Mouse (Mus musculus): ENCODE measurements around the gene Gm17555. TPM values are rescaled to one million over a fixed set of nuclear protein-coding genes. Genes with fewer than 3 reads are reported as not detected.

The Gm17555 gene
- total and polyA plus RNA-seq, 3 experiments, result not detected

DNA sequence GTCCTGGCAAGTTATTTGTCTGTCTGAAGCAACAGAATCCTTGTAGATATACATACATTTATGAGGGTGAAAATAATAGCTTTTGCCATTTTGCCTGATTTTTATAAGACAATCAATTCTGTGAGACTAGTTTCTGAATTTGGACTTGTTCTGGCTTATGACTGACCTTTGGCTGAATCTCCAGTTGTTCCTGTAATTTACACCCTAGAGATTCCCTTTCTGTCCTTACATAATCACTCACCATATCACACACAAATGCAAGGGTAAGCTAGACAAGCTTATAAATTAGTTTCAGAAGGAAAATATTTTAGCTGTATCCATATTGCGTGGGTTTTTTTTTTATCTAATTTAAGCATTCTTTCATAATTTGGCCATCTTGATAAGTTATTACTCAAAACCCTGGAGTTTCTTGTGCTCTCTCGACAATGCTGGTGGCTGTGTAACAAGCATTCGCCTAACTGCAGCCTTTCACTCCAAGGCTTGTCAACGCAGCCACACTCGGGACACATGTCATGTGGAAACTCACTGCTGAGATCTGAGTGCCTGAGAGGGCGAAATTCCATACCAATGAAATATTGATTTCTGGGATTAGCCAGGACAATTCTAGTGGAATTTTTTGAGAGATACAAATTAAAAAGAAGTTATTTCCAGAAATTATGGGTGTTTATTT lies 3.8 kb upstream of the Gm17555 start (continued):
- TF ChIP-seq USF2 (conservative IDR thresholded peaks at IDR 0.05; ENCODE audit: low read depth, low read length), result no peak
- no peak for TF ChIP-seq SMC3 (IDR thresholded peaks at IDR 0.05; ENCODE audit: low read depth, low read length)
- no peak for TF ChIP-seq IRF4 (IDR thresholded peaks at IDR 0.05; ENCODE audit: low read depth, low read length)

DNA sequence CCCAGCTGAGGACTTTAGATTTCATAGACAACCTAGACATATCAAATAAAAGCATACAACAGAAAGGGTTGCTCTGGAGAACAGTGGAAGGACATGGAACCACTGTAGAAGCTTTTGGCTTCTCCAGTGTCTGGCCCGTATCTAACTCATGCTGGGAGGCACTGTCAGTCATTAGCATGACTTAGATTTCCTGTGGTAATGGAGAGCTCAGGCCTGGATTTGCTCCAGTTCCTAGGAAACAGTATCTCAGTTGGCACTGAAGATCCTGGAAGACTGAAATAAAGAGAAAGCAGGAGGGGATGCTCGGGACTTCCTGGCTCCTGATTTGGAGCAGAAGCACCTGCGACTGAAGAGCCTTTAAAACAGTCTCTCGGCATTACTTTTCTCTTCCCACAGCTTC lies 12.7 kb downstream of the Gm17555 start:
- Histone ChIP-seq H3K4me3 (replicated peaks in 1 of 3; ENCODE audit: low read depth in 2 of 3, low read length in 2 of 3, poor library complexity in 1 of 3) (no peak overlapping the region), H3K9me3 (replicated peaks; ENCODE audit: low read length) (no peaks in the 10 kb centered on the region), H3K4me1 (ENCODE audit: control insufficient read depth in 1 of 2, insufficient read depth in 2 of 2) (peaks cover 0 to 5% of the 10 kb centered on the region in 2 experiments; a peak in 1 of 4 replicates), H3K27me3 (replicated peaks) (no peaks in the 10 kb centered on the region), H3K79me2 (replicated peaks; ENCODE audit: control insufficient read depth, extremely low read depth, insufficient read depth, poor library complexity, severe bottlenecking) (no peaks in the 10 kb centered on the region), H3K4me2 (ENCODE audit: insufficient read depth, low read depth, poor library complexity, severe bottlenecking) (no peak overlapping the region), H3K27ac (ENCODE audit: insufficient read depth, low read depth) (no peak overlapping the region), H3K9ac (ENCODE audit: insufficient read depth, low read depth) (no peak overlapping the region), H3K36me3 (replicated peaks in 1 of 2; ENCODE audit: control insufficient read depth in 1 of 2, insufficient read depth in 1 of 2, low read length in 1 of 2) (no peaks in the 10 kb centered on the region)
- no peak for DNase-seq (ENCODE audit: extremely low read depth)
- dilution Hi-C loops (cut with MboI; ENCODE audit: extremely low pct_ligation_motif_present, extremely low pct_unique_long_range_greater_than_20kb, low sequenced_read_pairs), result no loop called here
- TF ChIP-seq JUND (conservative IDR thresholded peaks at IDR 0.05; ENCODE audit: low read depth, low read length), result no peak
- TF ChIP-seq JUN (IDR thresholded peaks at IDR 0.05; ENCODE audit: insufficient read depth, low read depth, low read length), result no peak
- TF ChIP-seq MEF2A (IDR thresholded peaks at IDR 0.05; ENCODE audit: borderline replicate concordance, low read depth, low read length), result no peak
- no peak for TF ChIP-seq TBP (conservative IDR thresholded peaks at IDR 0.05; ENCODE audit: low read depth, low read length)
- no peak for TF ChIP-seq UBTF (IDR thresholded peaks at IDR 0.05; ENCODE audit: low read depth, low read length)
- no peak for TF ChIP-seq MAX (IDR thresholded peaks at IDR 0.05; ENCODE audit: low read length)
- no peak for TF ChIP-seq PAX5 (IDR thresholded peaks at IDR 0.05; ENCODE audit: low read length)
- TF ChIP-seq RAD21 (IDR thresholded peaks at IDR 0.05; ENCODE audit: low read depth, low read length), result no peak
- TF ChIP-seq USF1 (IDR thresholded peaks at IDR 0.05; ENCODE audit: low read depth, low read length), result no peak
- no peak for TF ChIP-seq POLR2AphosphoS2 (IDR thresholded peaks at IDR 0.05; ENCODE audit: low read depth, low read length)
- TF ChIP-seq RCOR1 (conservative IDR thresholded peaks at IDR 0.05; ENCODE audit: low read depth, low read length), result no peak
- TF ChIP-seq E2F4 (IDR thresholded peaks at IDR 0.05; ENCODE audit: insufficient replicate concordance, low read depth, low read length), result no peak
- TF ChIP-seq MXI1 (IDR thresholded peaks at IDR 0.05; ENCODE audit: low read depth, low read length), result no peak
- no peak for TF ChIP-seq MAFK (IDR thresholded peaks at IDR 0.05; ENCODE audit: insufficient replicate concordance, low read length)
- in situ Hi-C loops (cut with MboI; ENCODE audit: low pct_ligation_motif_present, low pct_unique_long_range_greater_than_20kb, low sequenced_read_pairs), result no loop called here

GRCm38 (mm10) chr2:126231731-126232130 lies 16.8 kb downstream of the Gm17555 start:
- Histone ChIP-seq H3K4me1 (ENCODE audit: control insufficient read depth in 1 of 2, insufficient read depth in 2 of 2) (peaks cover 0 to 5% of the 10 kb centered on the region in 2 experiments; a peak in 1 of 4 replicates), H3K9ac (ENCODE audit: insufficient read depth, low read depth) (no peak overlapping the region), H3K36me3 (replicated peaks in 1 of 2; ENCODE audit: control insufficient read depth in 1 of 2, insufficient read depth in 1 of 2, low read length in 1 of 2) (no peaks in the 10 kb centered on the region), H3K79me2 (replicated peaks; ENCODE audit: control insufficient read depth, extremely low read depth, insufficient read depth, poor library complexity, severe bottlenecking) (no peaks in the 10 kb centered on the region), H3K27me3 (replicated peaks) (no peaks in the 10 kb centered on the region), H3K4me3 (replicated peaks in 1 of 3; ENCODE audit: low read depth in 2 of 3, low read length in 2 of 3, poor library complexity in 1 of 3) (no peak overlapping the region), H3K4me2 (ENCODE audit: insufficient read depth, low read depth, poor library complexity, severe bottlenecking) (no peak overlapping the region), H3K27ac (ENCODE audit: insufficient read depth, low read depth) (no peak overlapping the region), H3K9me3 (replicated peaks; ENCODE audit: low read length) (peaks cover 4% of the 10 kb centered on the region)
- TF ChIP-seq CHD1 (IDR thresholded peaks at IDR 0.05; ENCODE audit: low read depth, low read length) (no peak), RAD21 (IDR thresholded peaks at IDR 0.05; ENCODE audit: low read depth, low read length) (no peak)
- in situ Hi-C loops (cut with MboI; ENCODE audit: low pct_ligation_motif_present, low pct_unique_long_range_greater_than_20kb, low sequenced_read_pairs), result no loop called here
- dilution Hi-C loops (cut with MboI; ENCODE audit: extremely low pct_ligation_motif_present, extremely low pct_unique_long_range_greater_than_20kb, low sequenced_read_pairs), result no loop called here
- DNase-seq (ENCODE audit: extremely low read depth), result no peak
